Mouse (Mus musculus) heart, postnatal 25 days (tissue): ENCODE data around the gene Abl1. TPM values are rescaled to one million over a fixed set of nuclear protein-coding genes. Genes with fewer than 3 reads are reported as not detected.

Experiments
- DNase-seq: peaks from one replicate; pipeline ENCODE4 v3.0.0; 2022; ENCODE audit warnings: low spot score
- intact Hi-C: fragments of 180-260 bp; cut with DNase I; formaldehyde crosslinking; loops from one replicate; pipeline ENCODE4 v1.15.1; 2025
- total RNA-seq, 2 experiments: library from RNA; stranded (reverse); gene quantifications; 2 replicates each; pipeline ENCODE4 v1.2.3; 2021

Gene Abl1
- total RNA-seq, 2 experiments from 2014 or later, result 29.8 to 35.0 TPM

DNA sequence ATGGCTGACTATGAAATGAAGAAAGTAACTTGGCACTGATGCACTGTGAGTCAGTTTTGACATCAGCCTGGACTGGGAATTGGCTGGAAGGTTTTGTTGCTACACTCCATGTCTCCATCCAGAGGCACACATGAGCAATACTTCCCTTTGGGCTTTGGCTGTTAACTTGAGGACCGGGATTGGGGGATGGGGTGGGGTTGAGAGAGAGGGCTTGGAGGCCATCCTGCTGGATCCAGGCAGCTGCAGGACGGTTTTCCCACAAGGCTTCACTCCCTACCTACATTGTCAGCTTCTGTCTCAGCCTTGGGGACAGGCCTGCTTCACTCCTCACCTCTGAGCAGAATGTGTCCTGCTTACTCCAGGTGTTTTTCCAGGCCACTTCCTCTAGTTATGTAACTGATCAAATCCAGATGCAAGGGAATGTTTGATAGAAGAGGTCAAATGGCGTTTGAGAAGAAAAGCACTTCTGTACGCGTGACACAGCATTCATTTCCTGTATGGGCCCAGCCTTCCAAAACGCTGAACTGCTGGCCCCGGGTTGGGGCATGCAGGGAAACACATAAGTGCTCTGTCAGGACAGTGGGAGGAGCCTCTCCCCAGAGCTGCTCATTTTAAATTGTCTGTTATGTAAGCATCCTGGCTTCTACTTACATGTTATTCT is 82.7 kb downstream of the Abl1 start:
- intact Hi-C loops, result no loop called here
- DNase-seq, result peak; percentile 81

DNA sequence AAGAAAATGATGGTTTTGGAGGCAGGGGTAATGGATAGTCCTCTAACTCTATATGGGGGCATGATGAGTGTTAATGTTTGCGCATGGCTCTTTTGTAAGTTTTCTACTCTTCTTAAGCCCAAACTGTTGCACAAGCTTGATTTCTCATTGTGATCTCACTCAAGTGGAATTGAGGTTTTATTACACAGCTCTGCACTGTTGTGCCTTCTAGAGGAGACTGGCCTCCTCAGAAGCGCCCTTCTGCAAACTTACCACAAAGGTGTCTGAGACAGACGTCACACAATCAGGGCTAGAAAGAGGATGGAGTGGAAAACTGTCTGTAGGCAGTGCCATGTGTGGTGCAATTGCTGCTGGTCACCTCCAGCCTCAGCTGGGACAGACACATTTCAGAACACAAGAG is 88.3 kb downstream of the Abl1 start:
- intact Hi-C loops, result no loop called here
- no peak for DNase-seq

GRCm38 (mm10) chr2:31779258-31779657 is 91.1 kb downstream of the Abl1 start:
- DNase-seq, result no peak
- intact Hi-C loops, result no loop called here

DNA sequence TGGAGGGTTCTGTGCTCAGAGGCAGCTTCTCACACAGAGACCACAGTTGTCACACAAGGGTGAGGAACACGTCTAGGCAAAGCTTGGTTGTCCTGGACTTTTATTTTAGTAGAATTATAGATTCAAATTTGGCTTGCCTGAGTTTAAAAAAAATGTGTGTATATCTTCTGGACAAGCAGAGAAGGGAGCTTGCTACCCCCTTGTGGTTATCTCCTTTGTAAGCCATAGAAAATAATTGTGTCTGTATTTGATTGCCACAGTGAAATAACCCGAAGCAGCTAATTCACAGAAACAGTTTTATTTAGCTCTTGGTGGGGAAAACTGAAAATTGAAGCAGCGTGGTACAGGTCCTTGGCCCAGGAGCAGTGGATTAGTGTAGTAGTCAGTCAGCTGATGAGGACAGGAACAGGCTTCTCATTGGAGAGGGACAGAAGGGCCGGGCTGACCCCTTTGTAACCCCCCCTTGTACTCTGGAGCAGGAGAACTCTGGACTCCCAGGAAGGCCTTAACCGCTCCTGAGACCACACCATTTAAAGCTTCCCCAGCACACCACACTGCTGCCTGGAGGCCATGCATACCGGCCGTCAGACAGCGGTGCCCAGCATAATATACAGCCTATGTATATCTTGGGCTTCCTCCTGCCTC is 94.9 kb downstream of the Abl1 start:
- DNase-seq, result no peak
- intact Hi-C loops, result loop anchor here (5.0 kb wide), 1 partner anchor 61 kb away; no protein-coding TSS in a partner anchor

DNA sequence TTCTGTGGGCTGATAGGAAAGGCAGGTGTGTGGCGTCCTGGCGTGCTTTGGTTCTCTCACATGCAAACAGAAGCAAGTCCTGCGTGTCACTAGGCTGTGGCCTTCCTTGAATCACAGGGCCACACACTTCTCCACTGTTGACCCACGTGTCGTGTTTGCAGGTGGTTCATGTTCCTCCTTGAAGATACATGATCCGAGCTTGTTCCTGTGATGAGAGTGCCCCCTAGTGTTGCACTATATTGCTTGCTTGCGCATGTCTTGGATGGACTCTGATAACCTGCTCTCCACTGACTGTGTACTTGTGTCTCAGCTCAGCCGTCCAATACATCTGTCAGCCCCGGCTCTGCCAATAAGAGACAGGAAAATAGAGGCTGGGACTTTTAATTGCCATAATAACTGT is 96.9 kb downstream of the Abl1 start:
- DNase-seq, result peak; percentile 42
- intact Hi-C loops, result loop anchor here (1.0 to 5.0 kb wide), 2 partner anchors 102 to 127 kb away; no protein-coding TSS in a partner anchor

- DNase-seq, result no peak
- intact Hi-C loops, result loop anchor here (5.0 kb wide), 1 partner anchor 125 kb away; no protein-coding TSS in a partner anchor
Measured at GRCm38 (mm10) chr2:31787029-31787428, 98.9 kb downstream of the Abl1 start.

DNA sequence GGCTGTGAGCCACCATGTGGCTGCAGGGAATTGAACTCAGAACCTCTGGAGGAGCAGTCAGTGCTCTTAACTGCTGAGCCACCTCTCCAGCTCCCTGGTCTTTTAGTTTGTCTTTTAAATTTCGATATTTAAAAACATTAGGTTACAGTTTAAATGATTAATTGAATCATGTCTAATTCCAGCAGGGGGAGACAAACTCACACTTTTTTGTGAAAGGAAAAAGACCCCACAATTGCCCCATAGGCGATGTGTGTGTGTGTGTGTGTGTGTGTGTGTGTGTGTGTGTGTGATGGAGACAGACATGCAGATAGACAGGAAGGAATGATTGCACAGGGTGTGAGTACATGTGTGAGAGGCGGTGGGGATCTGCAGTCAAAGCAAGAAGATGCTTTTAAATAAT is 100.1 kb downstream of the Abl1 start:
- intact Hi-C loops, result loop anchor here (5.0 kb wide), 1 partner anchor 124 kb away; no protein-coding TSS in a partner anchor

GRCm38 (mm10) chr2:31789215-31789614 is 101.0 kb downstream of the Abl1 start:
- no peak for DNase-seq
- intact Hi-C loops, result loop anchor here (5.0 kb wide), 1 partner anchor 123 kb away; no protein-coding TSS in a partner anchor

More for the DNA sequence above, 100.1 kb downstream of the Abl1 start:
- no peak for DNase-seq

DNA sequence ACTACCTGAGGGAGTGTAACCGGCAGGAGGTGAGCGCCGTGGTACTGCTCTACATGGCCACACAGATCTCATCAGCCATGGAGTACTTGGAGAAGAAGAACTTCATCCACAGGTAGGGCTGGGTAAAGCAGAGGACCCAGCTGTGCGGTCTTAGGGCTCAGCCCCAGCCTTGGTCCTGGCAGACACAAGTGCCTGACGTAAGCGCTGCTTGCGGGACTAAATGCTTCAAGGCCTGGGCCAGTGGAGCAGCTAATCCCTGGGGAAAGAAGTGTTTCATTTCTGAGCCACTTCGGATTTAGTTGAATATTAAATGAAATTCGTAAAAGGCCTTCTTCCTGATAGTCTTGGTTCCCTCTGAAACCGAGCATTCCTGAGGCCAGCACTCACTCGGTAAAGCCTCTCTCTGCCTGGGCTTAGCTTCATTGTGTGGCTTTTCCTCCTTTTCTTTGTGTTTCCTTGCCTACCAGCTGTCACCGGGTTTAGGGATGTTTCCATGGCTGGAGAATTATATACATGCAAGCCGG is 102.6 kb downstream of the Abl1 start:
- intact Hi-C loops, result no loop called here
- DNase-seq, result no peak

- intact Hi-C loops, result no loop called here
- no peak for DNase-seq
Measured at GRCm38 (mm10) chr2:31791260-31791659, 103.1 kb downstream of the Abl1 start.

DNA sequence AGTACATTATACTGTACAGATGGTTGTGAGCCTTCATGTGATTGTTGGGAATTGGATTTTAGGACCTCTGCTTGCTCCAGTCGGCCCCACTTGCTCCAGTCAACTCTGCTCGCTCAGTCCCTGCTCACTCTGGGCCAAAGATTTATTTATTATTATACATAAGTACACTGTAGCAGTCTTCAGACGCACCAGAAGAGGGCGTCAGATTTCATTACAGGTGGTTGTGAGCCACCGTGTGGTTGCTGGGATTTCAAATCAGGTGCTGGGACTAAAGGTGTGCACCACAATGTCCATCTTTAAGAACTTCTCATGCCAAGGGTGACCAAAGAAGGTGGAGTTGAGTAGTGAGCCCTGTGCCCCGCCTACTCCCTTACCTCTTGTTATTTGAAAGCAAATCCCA is 104.4 kb downstream of the Abl1 start:
- intact Hi-C loops, result no loop called here
- DNase-seq, result no peak

GRCm38 (mm10) chr2:31796943-31797342 is 108.8 kb downstream of the Abl1 start:
- DNase-seq, result no peak
- intact Hi-C loops, result no loop called here

GRCm38 (mm10) chr2:31801416-31801815 is 113.2 kb downstream of the Abl1 start:
- no peak for DNase-seq
- intact Hi-C loops, result no loop called here

DNA sequence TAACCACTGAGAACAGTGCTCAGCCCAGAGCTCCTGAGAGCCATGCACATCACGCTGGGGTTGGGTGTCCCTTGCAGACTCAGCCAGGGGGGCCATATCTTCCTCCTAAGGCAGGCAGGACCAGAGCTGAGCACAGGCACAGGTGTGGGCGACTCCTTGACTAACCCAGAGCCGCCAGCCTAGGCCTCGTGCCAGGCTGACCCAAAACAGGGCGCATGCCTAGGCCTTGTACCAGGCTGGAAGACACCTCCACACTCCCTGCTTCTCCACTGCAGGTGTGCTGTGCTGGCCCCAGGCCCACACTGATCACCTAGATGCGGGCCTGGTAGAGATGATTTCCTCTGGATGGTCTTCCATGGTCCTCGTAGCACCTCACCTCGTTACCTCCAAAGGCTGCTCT is 114.6 kb downstream of the Abl1 start:
- intact Hi-C loops, result no loop called here
- DNase-seq, result no peak

DNA sequence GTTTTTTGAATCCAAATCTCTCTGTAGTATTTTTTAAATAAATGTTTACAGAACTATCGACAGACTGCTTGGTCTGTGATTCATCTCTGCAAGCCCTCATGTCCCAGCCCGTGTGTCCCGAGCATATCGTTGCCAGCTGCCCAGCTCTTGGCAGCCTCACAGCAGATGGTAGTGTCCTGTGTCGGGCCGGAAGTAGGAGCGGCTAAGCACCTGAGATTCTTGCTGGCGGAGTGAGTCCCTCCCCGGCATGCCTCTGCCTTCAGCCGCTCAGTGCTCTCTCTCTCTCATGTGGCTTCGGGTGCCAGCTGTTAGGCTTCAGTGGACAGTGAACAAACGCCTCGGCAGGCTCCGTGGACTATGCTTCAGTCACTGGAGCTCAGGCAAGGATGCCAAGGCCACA is 115.3 kb downstream of the Abl1 start:
- no peak for DNase-seq
- intact Hi-C loops, result no loop called here

DNA sequence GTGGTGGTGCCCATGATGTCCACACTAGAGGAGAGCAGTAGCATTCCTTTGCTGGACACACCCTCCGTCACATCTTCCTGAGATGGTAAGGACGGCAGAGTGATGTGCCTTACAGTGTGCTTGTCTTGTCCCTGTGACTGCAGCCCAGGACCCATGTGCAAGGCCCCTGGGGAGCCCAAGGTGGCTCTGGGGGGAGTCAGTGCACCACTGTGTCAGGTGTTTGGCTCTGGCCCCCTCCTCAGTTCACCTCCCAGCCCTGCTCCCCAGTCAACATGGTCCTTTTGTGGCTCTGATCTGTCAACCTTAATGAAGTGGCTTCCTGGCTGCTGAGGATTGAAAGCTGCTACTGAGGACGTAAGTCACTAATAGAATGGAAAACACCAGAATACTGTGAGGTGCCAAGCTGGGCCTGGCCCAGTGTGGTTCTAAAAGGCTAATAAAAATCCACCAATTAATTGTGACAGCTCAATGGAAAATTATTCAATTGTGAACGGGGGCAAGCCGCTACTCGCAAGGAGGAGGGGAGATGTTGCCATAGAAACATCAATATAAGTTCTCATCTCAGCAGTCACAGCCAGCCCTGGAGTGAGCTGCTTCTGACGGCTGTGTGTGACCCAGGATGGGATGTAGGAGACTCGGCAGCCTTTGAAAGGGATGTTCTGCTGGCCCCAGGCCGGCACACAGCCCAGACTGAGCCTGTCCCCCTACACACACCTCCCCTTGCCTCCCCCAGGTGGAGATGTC is 118.6 kb downstream of the Abl1 start:
- intact Hi-C loops, result no loop called here
- no peak for DNase-seq

DNA sequence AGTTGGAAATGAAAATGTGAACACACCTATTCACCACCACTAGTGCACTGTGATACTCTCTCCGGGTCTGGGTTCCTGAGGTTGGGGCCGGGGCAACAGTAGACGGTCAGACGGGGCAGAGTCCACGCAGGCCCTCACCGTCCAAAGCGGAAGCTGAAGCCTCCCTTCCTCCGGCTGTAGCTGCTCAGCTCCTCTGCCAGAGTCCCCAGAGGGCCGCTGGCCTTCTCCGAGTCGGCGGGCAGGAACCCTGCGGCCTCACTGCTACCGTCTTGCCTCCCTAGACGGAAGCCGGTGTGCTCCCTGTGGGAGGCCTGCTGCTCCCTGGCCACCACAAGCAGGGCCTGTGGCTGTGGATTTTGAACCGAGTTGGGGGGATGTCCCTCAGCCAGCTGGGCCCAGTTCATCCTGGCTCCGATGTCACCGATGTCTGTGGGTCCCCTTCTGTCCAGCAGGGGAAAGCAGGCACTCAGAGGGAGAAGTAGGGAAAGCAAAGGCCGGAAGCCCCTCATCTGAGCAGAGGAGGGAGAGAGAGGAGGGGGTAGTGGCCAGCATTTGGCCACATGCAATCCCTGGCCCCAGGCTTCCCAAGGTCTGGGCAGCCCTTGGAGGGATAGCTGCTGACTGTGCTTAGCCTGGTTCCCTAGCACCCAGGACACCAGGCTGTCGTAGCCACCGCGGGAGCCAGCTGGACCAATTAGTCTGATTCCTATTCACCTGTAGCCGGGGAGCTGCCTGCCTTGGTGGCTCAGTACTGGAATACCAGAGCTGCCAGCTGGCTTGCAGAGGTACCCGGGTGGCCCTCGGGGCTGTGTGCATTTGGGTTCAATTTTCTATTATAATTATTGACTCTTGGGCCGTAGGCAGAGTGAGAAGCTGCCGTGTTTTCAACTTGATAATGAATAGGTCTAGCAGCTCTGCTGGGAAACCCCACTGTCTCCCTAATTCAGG is 120.5 kb downstream of the Abl1 start:
- intact Hi-C loops, result no loop called here
- DNase-seq, result no peak

- DNase-seq, result no peak
- intact Hi-C loops, result no loop called here
Measured at GRCm38 (mm10) chr2:31809358-31809740, 121.2 kb downstream of the Abl1 start.

GRCm38 (mm10) chr2:31810444-31810843 is 122.3 kb downstream of the Abl1 start, which contains the start of gene Qrfp:
Gene Qrfp (minus strand): TSS chr2:31810580.
- no peak for DNase-seq
- intact Hi-C loops, result loop anchor here (5.0 kb wide), 1 partner anchor 102 kb away; no protein-coding TSS in a partner anchor
